In genomic region chr9:83146446-83147188, GRCm38 (mm10) we compare ENCODE assay signal across 8 mouse cellular contexts. TPM values are rescaled to one million over a fixed set of nuclear protein-coding genes. Genes with fewer than 3 reads are reported as not detected.
DNase-seq lines count a peak whose midpoint lies in the region; ATAC-seq and TF ChIP-seq lines count a peak whose summit lies in the region.

Hmgn3 (minus strand) TSS chr9:83146685.

- no peak for TF ChIP-seq CTCF in bone marrow macrophage, adult 2 months (IDR thresholded peaks at IDR 0.05; ENCODE audit: low read depth, low read length)
- no peak for TF ChIP-seq CTCF in embryonic fibroblast, embryonic 13.5 days (IDR thresholded peaks at IDR 0.05; ENCODE audit: borderline replicate concordance, insufficient read depth, low read length)

- peak within 1 kb of the TSS; percentile 78 for H3K9ac ChIP-seq in heart, embryonic 11.5 days (ENCODE audit: low read depth, low read length)
- H3K9ac ChIP-seq in kidney, embryonic 14.5 days (ENCODE audit: low read depth, low read length): peak within 1 kb of the TSS; percentile 65
- peak within 1 kb of the TSS; percentile 80 for H3K9ac ChIP-seq in limb, embryonic 13.5 days
- peak within 1 kb of the TSS; percentile 64 for H3K9ac ChIP-seq in midbrain, embryonic 14.5 days (replicated peaks; ENCODE audit: low read length)

- H3K4me2 ChIP-seq in heart, embryonic 11.5 days: peak within 1 kb of the TSS; percentile 92
- H3K4me2 ChIP-seq in kidney, embryonic 14.5 days (replicated peaks; ENCODE audit: low read depth, low read length): peak within 1 kb of the TSS; percentile 93
- H3K4me2 ChIP-seq in limb, embryonic 13.5 days (replicated peaks): peak within 1 kb of the TSS; percentile 97
- peak within 1 kb of the TSS; percentile 90 for H3K4me2 ChIP-seq in midbrain, embryonic 14.5 days (ENCODE audit: low read length)

- no peaks in the 10 kb centered on the region for H3K27me3 ChIP-seq in heart, embryonic 11.5 days (ENCODE audit: control insufficient read depth, insufficient read depth, low read length)
- no peaks in the 10 kb centered on the region for H3K27me3 ChIP-seq in kidney, embryonic 14.5 days (ENCODE audit: control insufficient read depth, insufficient read depth, low read length)
- H3K27me3 ChIP-seq in limb, embryonic 13.5 days: no peaks in the 10 kb centered on the region
- no peaks in the 10 kb centered on the region for H3K27me3 ChIP-seq in midbrain, embryonic 14.5 days (ENCODE audit: control insufficient read depth, insufficient read depth, low read length)

- H3K36me3 ChIP-seq in heart, embryonic 11.5 days (ENCODE audit: control insufficient read depth, insufficient read depth, low read length): no peaks in the 10 kb centered on the region
- no peaks in the 10 kb centered on the region for H3K36me3 ChIP-seq in kidney, embryonic 14.5 days (ENCODE audit: control insufficient read depth, insufficient read depth, low read length)
- no peaks in the 10 kb centered on the region for H3K36me3 ChIP-seq in limb, embryonic 13.5 days
- no peaks in the 10 kb centered on the region for H3K36me3 ChIP-seq in midbrain, embryonic 14.5 days (ENCODE audit: control insufficient read depth, insufficient read depth, low read length)

- peak within 1 kb of the TSS; percentile 60 for H3K4me3 ChIP-seq in bone marrow macrophage, adult 2 months (ENCODE audit: insufficient read depth, low read length)
- peak within 1 kb of the TSS; percentile 77 for H3K4me3 ChIP-seq in embryonic fibroblast, embryonic 13.5 days (ENCODE audit: insufficient read depth, low read length)
- peak within 1 kb of the TSS; percentile 74 for H3K4me3 ChIP-seq in heart, embryonic 11.5 days (ENCODE audit: low read depth, low read length)
- peak within 1 kb of the TSS; percentile 54 for H3K4me3 ChIP-seq in kidney, embryonic 14.5 days (ENCODE audit: low read length)
- peak within 1 kb of the TSS; percentile 71 for H3K4me3 ChIP-seq in limb, embryonic 13.5 days
- H3K4me3 ChIP-seq in midbrain, embryonic 14.5 days (replicated peaks; ENCODE audit: low read depth, low read length): peak within 1 kb of the TSS; percentile 43

- ATAC-seq in heart, embryonic 11.5 days (replicated peaks; ENCODE audit: insufficient number of reproducible peaks, low FRiP score, low TSS enrichment): peak; percentile 91
- peak; percentile 98 for ATAC-seq in kidney, embryonic 14.5 days (ENCODE audit: low FRiP score, low TSS enrichment)
- ATAC-seq in limb, embryonic 13.5 days (ENCODE audit: low FRiP score, low read depth): peak; percentile 98
- peak; percentile 96 for ATAC-seq in midbrain, embryonic 14.5 days (ENCODE audit: low FRiP score, low TSS enrichment)

- 10% methylated on average over 28 of the region's 28 CpGs for WGBS in heart, embryonic 11.5 days (ENCODE audit: insufficient replicate concordance)
- WGBS in kidney, embryonic 14.5 days: 11% methylated on average over 28 of the region's 28 CpGs
- 9% methylated on average over 28 of the region's 28 CpGs for WGBS in limb, embryonic 13.5 days
- 8% methylated on average over 28 of the region's 28 CpGs for WGBS in midbrain, embryonic 14.5 days

- no peak within 1 kb of the TSS for H3K27ac ChIP-seq in bone marrow macrophage, adult 2 months (ENCODE audit: insufficient read depth, low read depth, low read length)
- peak within 1 kb of the TSS; percentile 15; the same call in 1 of the 2 replicates for H3K27ac ChIP-seq in embryonic fibroblast, embryonic 13.5 days (ENCODE audit: insufficient read depth, low read length)
- H3K27ac ChIP-seq in heart, embryonic 11.5 days (ENCODE audit: low read depth, low read length): peak within 1 kb of the TSS; percentile 50; the same call in 1 of the 2 replicates
- H3K27ac ChIP-seq in kidney, embryonic 14.5 days (ENCODE audit: low read depth, low read length): no peak within 1 kb of the TSS
- peak within 1 kb of the TSS; percentile 79 for H3K27ac ChIP-seq in limb, embryonic 13.5 days
- H3K27ac ChIP-seq in midbrain, embryonic 14.5 days (replicated peaks; ENCODE audit: low read depth, low read length): peak within 1 kb of the TSS; percentile 68

- DNase-seq in 3134 (ENCODE audit: extremely low read depth, insufficient read length, low spot score): peak; percentile 93
- DNase-seq in midbrain, embryonic 14.5 days: peak; percentile 94
- DNase-seq in spleen, adult 18-20 months: peak; percentile 67

- no peaks in the 10 kb centered on the region for H3K4me1 ChIP-seq in bone marrow macrophage, adult 2 months (ENCODE audit: control insufficient read depth, insufficient read depth, low read length)
- no peaks in the 10 kb centered on the region for H3K4me1 ChIP-seq in embryonic fibroblast, embryonic 13.5 days (ENCODE audit: control insufficient read depth, insufficient read depth, low read length)
- 0 out of 2 replicates have a peak, but pooled peaks cover 2% of the 10 kb centered on the region for H3K4me1 ChIP-seq in heart, embryonic 11.5 days (ENCODE audit: control insufficient read depth, insufficient read depth, low read length)
- H3K4me1 ChIP-seq in kidney, embryonic 14.5 days (ENCODE audit: control insufficient read depth, insufficient read depth, low read length): peaks cover 5% of the 10 kb centered on the region; the same call in 1 of the 2 replicates
- H3K4me1 ChIP-seq in limb, embryonic 13.5 days: peaks cover 11% of the 10 kb centered on the region
- H3K4me1 ChIP-seq in midbrain, embryonic 14.5 days (ENCODE audit: control insufficient read depth, insufficient read depth, low read length): peaks cover 10% of the 10 kb centered on the region; the same call in 1 of the 2 replicates

- TF ChIP-seq POLR2A in bone marrow macrophage, adult 2 months (IDR thresholded peaks at IDR 0.05; ENCODE audit: borderline replicate concordance, low read depth, low read length): no peak
- peak; percentile 90 for TF ChIP-seq POLR2A in embryonic fibroblast, embryonic 13.5 days (IDR thresholded peaks at IDR 0.05; ENCODE audit: low read depth, low read length)

- no peaks in the 10 kb centered on the region for H3K9me3 ChIP-seq in heart, embryonic 11.5 days (replicated peaks; ENCODE audit: control insufficient read depth, low read length)
- no peaks in the 10 kb centered on the region for H3K9me3 ChIP-seq in kidney, embryonic 14.5 days (ENCODE audit: control insufficient read depth, low read length)
- no peaks in the 10 kb centered on the region for H3K9me3 ChIP-seq in limb, embryonic 13.5 days
- H3K9me3 ChIP-seq in midbrain, embryonic 14.5 days (ENCODE audit: control insufficient read depth, low read length): no peaks in the 10 kb centered on the region

RNA-seq across cellular contexts. Expression of gene Hmgn3, which starts in this region (rescaled TPM):
- 32.7 and 38.5 TPM in 2 replicates for polyA plus RNA-seq in bone marrow macrophage, adult 2 months (2012; ENCODE audit: insufficient read depth, insufficient read length, missing spikeins)
- polyA plus RNA-seq in embryonic fibroblast, embryonic 13.5 days (2011; ENCODE audit: insufficient read length, low read depth, missing spikeins): 67.2 and 95.4 TPM in 2 replicates
- 112 and 115 TPM in 2 replicates for polyA plus RNA-seq in heart, embryonic 11.5 days (2014; fragmentation: Nextera tagmentation; extraction: Ambion mirVana)
- 111 and 134 TPM in 2 replicates for polyA plus RNA-seq in kidney, embryonic 14.5 days (2014; fragmentation: Nextera tagmentation; extraction: Ambion mirVana)
- polyA plus RNA-seq in limb, embryonic 13.5 days (2015; fragmentation: Nextera tagmentation; extraction: Ambion mirVana): 175 and 182 TPM in 2 replicates
- 126 and 152 TPM in 2 replicates for polyA plus RNA-seq in midbrain, embryonic 14.5 days (2014; fragmentation: Nextera tagmentation; extraction: Ambion mirVana)

Comparison
In these comparisons a context has a peak if more than half of its experiments do, and no peak if none do; other contexts are left out.
1. H3K27ac ChIP-seq: peak in embryonic fibroblast, embryonic 13.5 days (single experiment), heart, embryonic 11.5 days (single experiment), limb, embryonic 13.5 days (single experiment) and midbrain, embryonic 14.5 days (single experiment); none in bone marrow macrophage, adult 2 months (single experiment) and kidney, embryonic 14.5 days (single experiment).
2. Peak in every context shown above with its lines, with median percentiles within 50 percentile points of each other: DNase-seq, H3K4me3 ChIP-seq, ATAC-seq, H3K4me2 ChIP-seq and H3K9ac ChIP-seq.